Mouse (Mus musculus): ENCODE results near the gene Rhoa. TPM values are rescaled to one million over a fixed set of nuclear protein-coding genes. Genes with fewer than 3 reads are reported as not detected.

The Rhoa gene
- polyA plus RNA-seq, 1 experiment from 2014 or later, result 370 TPM

DNA sequence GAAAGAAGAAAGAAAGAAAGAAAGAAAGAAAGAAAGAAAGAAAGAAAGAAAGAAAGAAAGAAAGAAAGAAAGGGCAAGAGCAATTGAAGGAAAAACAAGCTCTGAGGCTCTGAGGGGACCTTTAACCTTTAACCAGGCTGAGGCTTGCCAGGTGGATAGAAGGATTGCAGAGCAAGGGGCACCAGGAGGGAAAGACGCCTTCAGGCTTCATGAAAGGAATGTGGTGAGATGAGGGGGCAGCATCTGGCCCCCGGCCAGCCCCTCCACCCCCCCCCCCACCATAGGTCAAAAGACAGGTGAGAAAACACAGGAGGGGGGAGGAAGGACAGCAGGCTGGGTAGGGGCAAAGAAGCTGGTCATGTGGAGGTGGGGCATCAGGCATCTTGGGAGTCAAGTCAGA, 34.0 kb upstream of the Rhoa start:
- Histone ChIP-seq H3K9ac (ENCODE audit: low read length) (no peak overlapping the region), H3K27me3 (ENCODE audit: control insufficient read depth, insufficient read depth, low read length) (no peaks in the 10 kb centered on the region), H3K9me3 (ENCODE audit: control insufficient read depth, low read length) (no peaks in the 10 kb centered on the region), H3K27ac (replicated peaks) (peak overlapping the region; percentile 45), H3K4me1 (replicated peaks; ENCODE audit: control insufficient read depth, insufficient read depth) (no peaks in the 10 kb centered on the region), H3K4me2 (replicated peaks; ENCODE audit: low read depth) (no peak overlapping the region), H3K4me3 (ENCODE audit: low read depth, low read length) (no peak overlapping the region), H3K36me3 (ENCODE audit: control insufficient read depth, insufficient read depth, low read length) (no peaks in the 10 kb centered on the region)
- TF ChIP-seq CTCF (IDR thresholded peaks at IDR 0.05; ENCODE audit: low read depth) (no peak), EP300 (optimal IDR thresholded peaks at IDR 0.05) (no peak)
- no peak for ATAC-seq (ENCODE audit: low FRiP score, low TSS enrichment)
- DNase-seq (ENCODE audit: low spot score), result no peak
- WGBS, result 9% methylated on average over 2 of the region's 2 CpGs

DNA sequence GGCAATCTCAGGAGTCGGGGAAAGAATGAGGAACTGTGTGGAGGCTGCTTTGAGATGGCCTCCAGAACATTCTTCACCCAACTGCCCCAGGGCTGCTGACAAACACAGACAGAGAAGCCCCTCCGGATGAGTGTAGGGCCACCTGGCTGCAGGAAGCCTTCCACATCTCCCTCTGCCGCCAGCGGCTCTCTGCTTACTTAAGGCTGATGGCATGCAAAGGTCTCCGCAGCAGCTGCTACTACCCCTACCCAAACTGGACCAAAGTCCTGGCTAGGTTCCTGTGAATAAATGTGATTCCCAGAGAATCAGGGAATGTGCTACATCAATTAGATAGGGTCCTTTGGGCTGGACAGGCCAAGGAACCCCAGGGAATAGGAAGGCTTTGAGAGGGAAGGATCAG, 33.2 kb upstream of the Rhoa start:
- ATAC-seq (ENCODE audit: low FRiP score, low TSS enrichment) (no peak), DNase-seq (ENCODE audit: low spot score) (no peak)
- TF ChIP-seq CTCF (IDR thresholded peaks at IDR 0.05; ENCODE audit: low read depth), result no peak
- TF ChIP-seq EP300 (optimal IDR thresholded peaks at IDR 0.05), result no peak
- H3K36me3 ChIP-seq (ENCODE audit: control insufficient read depth, insufficient read depth, low read length), result no peaks in the 10 kb centered on the region
- no peaks in the 10 kb centered on the region for H3K9me3 ChIP-seq (ENCODE audit: control insufficient read depth, low read length)
- no peak overlapping the region for H3K9ac ChIP-seq (ENCODE audit: low read length)
- H3K4me1 ChIP-seq (replicated peaks; ENCODE audit: control insufficient read depth, insufficient read depth), result no peaks in the 10 kb centered on the region
- no peak overlapping the region for H3K4me2 ChIP-seq (replicated peaks; ENCODE audit: low read depth)
- H3K27ac ChIP-seq (replicated peaks), result peak overlapping the region; percentile 45; the same call in 1 of the 2 replicates
- no peaks in the 10 kb centered on the region for H3K27me3 ChIP-seq (ENCODE audit: control insufficient read depth, insufficient read depth, low read length)
- WGBS, result 41% methylated on average over 5 of the region's 5 CpGs
- H3K4me3 ChIP-seq (ENCODE audit: low read depth, low read length), result no peak overlapping the region

DNA sequence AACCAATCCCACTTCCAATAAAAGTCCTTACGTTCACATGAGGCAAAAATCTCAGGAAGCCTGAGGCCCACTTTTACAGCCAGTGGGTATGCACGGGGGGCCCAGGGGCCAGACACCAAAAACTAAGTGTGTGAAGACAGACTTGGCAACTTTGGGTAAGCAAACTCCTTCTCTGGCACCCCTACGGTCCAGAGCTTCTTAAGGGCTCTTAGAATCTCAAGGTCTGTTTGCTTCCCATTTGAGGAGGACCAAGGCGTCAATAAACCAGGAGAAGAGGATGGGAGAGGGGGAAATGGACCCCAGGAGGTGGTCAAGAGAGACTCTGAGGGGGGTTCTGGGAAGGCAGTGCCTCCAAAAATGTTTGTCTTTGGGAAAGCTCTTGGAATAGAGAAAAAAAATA, 32.4 kb upstream of the Rhoa start:
- WGBS, result 77% methylated on average over 4 of the region's 4 CpGs

GRCm38 (mm10) chr9:108274476-108275330, 31.2 kb upstream of the Rhoa start:
- 65% methylated on average over 5 of the region's 5 CpGs for WGBS

More for the DNA sequence above, 32.4 kb upstream of the Rhoa start:
- Histone ChIP-seq H3K36me3 (ENCODE audit: control insufficient read depth, insufficient read depth, low read length) (no peaks in the 10 kb centered on the region), H3K4me1 (replicated peaks; ENCODE audit: control insufficient read depth, insufficient read depth) (no peaks in the 10 kb centered on the region), H3K4me3 (ENCODE audit: low read depth, low read length) (no peak overlapping the region), H3K9me3 (ENCODE audit: control insufficient read depth, low read length) (no peaks in the 10 kb centered on the region), H3K27ac (replicated peaks) (no peak overlapping the region), H3K9ac (ENCODE audit: low read length) (no peak overlapping the region), H3K4me2 (replicated peaks; ENCODE audit: low read depth) (no peak overlapping the region), H3K27me3 (ENCODE audit: control insufficient read depth, insufficient read depth, low read length) (no peaks in the 10 kb centered on the region)
- no peak for ATAC-seq (ENCODE audit: low FRiP score, low TSS enrichment)
- TF ChIP-seq EP300 (optimal IDR thresholded peaks at IDR 0.05) (no peak), CTCF (IDR thresholded peaks at IDR 0.05; ENCODE audit: low read depth) (no peak)
- DNase-seq (ENCODE audit: low spot score), result no peak

DNA sequence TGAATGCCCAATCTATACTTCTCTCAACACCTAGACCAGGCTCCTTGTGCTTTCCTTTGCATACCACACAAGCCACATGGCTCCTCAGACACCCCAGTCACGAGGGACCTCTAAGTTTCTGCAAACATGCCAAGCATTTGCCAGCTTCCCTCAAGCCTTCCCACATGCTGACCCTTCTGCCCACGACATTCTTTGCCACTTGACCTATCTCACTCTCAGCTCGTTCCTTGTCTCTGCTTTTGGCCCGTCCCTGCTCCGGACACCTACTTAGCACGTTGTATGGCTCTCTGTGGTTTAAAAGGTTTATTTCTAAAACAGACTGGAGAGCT, 30.6 kb upstream of the Rhoa start:
- no peak overlapping the region for H3K9ac ChIP-seq (ENCODE audit: low read length)
- no peak for DNase-seq (ENCODE audit: low spot score)
- no peaks in the 10 kb centered on the region for H3K36me3 ChIP-seq (ENCODE audit: control insufficient read depth, insufficient read depth, low read length)
- no peaks in the 10 kb centered on the region for H3K9me3 ChIP-seq (ENCODE audit: control insufficient read depth, low read length)
- no peak overlapping the region for H3K4me2 ChIP-seq (replicated peaks; ENCODE audit: low read depth)
- TF ChIP-seq EP300 (optimal IDR thresholded peaks at IDR 0.05), result no peak
- TF ChIP-seq CTCF (IDR thresholded peaks at IDR 0.05; ENCODE audit: low read depth), result no peak
- no peaks in the 10 kb centered on the region for H3K4me1 ChIP-seq (replicated peaks; ENCODE audit: control insufficient read depth, insufficient read depth)
- H3K27ac ChIP-seq (replicated peaks), result 0 out of 2 replicates have a peak overlapping the region, but pooled peaks have one; percentile 13
- 0 out of 2 replicates have a peak, but pooled peaks have one; percentile 1 for ATAC-seq (ENCODE audit: low FRiP score, low TSS enrichment)
- H3K27me3 ChIP-seq (ENCODE audit: control insufficient read depth, insufficient read depth, low read length), result no peaks in the 10 kb centered on the region
- 49% methylated on average over 6 of the region's 6 CpGs for WGBS
- H3K4me3 ChIP-seq (ENCODE audit: low read depth, low read length), result no peak overlapping the region

More at GRCm38 (mm10) chr9:108274476-108275330, 31.2 kb upstream of the Rhoa start:
- H3K27me3 ChIP-seq (ENCODE audit: control insufficient read depth, insufficient read depth, low read length), result no peaks in the 10 kb centered on the region
- H3K4me1 ChIP-seq (replicated peaks; ENCODE audit: control insufficient read depth, insufficient read depth), result no peaks in the 10 kb centered on the region
- H3K36me3 ChIP-seq (ENCODE audit: control insufficient read depth, insufficient read depth, low read length), result no peaks in the 10 kb centered on the region
- no peak for TF ChIP-seq CTCF (IDR thresholded peaks at IDR 0.05; ENCODE audit: low read depth)
- H3K4me2 ChIP-seq (replicated peaks; ENCODE audit: low read depth), result no peak overlapping the region
- peak overlapping the region; percentile 53; the same call in 1 of the 2 replicates for H3K27ac ChIP-seq (replicated peaks)
- ATAC-seq (ENCODE audit: low FRiP score, low TSS enrichment) (peak; percentile 82), DNase-seq (ENCODE audit: low spot score) (peak; percentile 60)
- no peak overlapping the region for H3K9ac ChIP-seq (ENCODE audit: low read length)
- H3K9me3 ChIP-seq (ENCODE audit: control insufficient read depth, low read length), result no peaks in the 10 kb centered on the region
- H3K4me3 ChIP-seq (ENCODE audit: low read depth, low read length), result no peak overlapping the region

Measured in stomach, postnatal 0 days (tissue).